Mouse (Mus musculus) retina, postnatal 1 day (tissue): Measurements from ENCODE around the gene Pard3.

ENCODE experiments used
- DNase-seq: peaks from one replicate; pipeline ENCODE4 v3.0.0-alpha.2; 2012

Pard3 gene

DNA sequence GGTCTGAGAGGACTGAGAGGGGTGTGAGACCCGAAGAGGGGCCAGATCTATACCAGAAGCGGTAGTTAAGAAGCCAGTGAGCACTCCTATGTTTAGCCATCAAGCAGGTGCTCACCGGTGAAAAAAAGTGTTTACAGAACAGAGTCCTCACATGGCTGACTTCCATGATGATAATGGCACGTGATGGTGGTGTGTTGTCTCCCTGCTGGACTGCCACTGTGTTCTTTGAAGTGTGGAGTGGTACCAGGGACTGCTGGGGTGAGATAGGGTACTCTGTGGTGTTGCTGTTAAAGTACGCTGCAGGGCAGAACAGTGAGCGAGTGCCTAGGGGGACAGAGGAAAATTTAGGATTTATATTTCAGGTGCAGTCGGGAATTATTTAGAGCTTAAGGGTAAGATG, 122.2 kb downstream of the Pard3 start:
- no peak for DNase-seq

DNA sequence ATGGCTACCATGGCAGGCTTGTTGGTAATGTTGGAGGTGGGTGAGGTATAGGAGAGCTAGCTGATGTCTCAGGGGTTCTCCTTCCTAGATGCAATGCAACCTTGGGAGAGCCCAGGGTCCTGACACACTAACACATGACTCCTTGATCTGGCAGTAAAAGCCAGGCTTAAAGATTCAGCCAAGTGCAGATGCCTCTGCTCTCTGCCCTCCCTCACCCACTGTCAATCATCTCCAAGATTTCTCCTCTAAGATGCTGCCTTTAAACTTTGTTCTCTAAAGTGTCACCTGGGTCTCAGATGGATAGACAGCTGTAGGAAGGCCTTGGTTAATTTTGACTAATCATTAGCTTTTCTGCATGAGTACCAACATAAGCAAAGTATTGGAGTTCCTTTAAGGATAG, 125.0 kb downstream of the Pard3 start:
- DNase-seq = no peak

DNA sequence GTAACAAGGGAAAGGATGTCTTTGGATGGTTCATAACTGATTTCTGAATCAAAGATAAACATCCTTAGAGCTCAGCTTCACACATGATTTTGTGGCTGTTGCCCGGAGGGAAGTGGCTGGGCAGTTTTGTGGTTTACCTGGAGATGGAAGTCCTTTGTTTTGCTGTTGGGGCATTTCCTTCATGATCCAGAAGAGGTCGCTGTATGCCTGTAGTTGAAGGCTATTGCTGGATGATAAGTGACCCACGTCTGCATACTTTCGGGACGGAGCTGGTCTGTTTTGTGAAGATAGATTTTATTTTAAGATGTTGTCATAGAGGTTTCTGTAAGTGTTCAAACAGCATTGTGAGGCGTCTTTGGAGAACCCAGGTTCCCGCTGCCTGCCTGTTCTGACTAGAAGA, 126.7 kb downstream of the Pard3 start:
- DNase-seq = peak; percentile 83

DNA sequence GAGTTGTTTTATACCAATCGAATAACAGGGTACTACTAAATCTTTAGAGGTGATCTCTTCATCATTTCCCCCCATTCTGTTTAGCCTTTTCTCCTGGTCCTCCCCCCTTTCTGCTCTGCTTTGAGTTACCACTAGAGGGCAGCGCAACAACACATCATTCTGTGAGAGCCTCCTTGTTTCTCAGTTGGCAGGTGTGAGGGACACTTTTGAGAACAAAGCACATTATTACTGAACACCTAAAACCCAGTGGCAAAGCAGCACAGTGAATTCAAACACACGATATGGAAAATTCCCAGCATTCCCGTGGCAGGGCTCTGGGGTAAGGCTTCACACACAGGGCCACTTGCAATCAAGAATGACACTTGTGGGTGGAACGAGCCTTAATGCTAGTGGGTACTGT, 127.7 kb downstream of the Pard3 start:
- peak; percentile 86 for DNase-seq

DNA sequence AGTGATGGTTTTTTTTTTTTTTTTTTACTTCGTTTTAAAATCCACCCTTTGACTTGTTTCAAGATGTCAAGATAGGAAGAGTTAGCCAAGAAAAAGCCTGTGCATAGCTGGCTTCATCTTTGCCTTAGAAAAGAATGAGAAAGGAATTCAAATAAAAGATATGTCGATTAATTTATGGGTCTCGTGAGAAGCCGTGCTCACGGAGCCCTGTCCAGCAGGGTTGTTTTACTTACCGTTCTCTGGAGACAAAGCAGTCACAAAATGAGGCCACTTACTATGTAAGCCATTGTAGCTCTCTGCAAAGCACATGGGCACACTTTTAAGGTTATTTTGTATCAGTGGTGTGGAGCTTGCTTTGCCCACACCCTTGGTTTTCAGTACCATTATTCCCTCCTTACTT, 128.1 kb downstream of the Pard3 start:
- DNase-seq = no peak

DNA sequence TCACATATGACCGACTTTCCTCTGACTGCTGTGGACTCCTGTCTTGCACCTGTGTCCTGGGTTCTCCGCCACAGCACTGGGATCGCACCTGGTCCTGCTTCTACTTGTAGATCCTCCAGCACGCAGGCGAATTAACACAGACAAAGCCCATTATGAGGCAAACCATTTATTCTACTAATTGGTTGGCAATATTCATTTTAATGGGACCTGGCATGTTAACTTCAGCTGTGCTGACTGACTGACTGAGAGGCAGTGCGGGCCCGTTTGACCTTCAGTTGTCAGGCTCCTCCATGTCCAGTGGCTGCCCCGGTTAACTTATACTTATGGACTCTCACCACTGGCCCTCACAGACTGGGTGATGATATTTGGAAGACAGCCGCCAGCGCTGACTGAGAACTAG, 128.6 kb downstream of the Pard3 start:
- peak; percentile 86 for DNase-seq

DNA sequence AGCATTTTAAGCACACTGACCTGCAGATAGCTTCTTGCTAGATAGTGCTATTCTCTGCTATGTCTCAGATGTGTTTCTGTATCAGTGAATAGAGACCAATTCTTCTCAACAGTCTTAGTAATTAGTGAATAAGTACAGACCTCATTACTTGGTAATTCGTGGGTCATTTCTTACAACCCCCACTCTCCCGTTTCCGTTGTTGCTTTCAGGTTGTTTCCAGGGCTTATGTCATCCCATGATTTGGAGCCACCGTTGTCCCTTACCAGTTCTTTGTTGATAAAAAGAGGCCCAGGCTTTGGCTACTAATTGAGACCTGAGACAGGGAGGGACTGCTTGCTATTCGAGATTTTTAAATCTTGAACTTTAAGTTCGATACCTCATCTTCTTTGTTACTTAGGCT, 129.7 kb downstream of the Pard3 start:
- peak; percentile 59 for DNase-seq

DNA sequence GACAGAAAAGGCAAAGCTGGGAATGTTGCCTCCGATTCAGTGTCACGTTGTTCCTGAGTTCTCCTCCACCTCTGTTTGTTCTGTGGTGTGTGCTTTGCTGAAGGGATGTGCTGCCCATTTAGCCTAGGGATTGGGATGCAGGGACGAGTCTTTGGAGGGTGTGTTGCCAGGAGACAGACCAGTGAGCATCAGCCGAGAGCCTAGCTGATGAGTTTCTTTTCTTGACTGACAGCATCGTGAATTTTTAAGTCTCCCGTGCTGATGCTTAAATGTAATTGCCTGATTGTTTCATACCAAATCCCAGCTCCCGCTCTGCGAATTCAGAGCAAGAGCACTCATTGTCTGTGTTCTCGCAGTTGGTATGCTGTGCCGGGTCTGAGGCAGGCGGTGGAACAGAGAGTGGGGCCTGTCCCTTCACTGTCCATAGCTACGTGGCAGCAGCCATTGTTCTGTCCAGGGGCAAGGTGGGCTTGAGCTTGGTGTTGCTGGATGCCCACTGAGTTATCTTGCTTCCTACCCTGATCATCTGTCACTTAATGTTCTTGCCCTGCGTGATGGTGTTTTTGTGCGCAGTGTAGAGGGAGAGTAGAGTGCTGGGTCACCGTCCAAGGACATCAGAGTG, 131.2 kb downstream of the Pard3 start:
- DNase-seq = peak; percentile 52

DNA sequence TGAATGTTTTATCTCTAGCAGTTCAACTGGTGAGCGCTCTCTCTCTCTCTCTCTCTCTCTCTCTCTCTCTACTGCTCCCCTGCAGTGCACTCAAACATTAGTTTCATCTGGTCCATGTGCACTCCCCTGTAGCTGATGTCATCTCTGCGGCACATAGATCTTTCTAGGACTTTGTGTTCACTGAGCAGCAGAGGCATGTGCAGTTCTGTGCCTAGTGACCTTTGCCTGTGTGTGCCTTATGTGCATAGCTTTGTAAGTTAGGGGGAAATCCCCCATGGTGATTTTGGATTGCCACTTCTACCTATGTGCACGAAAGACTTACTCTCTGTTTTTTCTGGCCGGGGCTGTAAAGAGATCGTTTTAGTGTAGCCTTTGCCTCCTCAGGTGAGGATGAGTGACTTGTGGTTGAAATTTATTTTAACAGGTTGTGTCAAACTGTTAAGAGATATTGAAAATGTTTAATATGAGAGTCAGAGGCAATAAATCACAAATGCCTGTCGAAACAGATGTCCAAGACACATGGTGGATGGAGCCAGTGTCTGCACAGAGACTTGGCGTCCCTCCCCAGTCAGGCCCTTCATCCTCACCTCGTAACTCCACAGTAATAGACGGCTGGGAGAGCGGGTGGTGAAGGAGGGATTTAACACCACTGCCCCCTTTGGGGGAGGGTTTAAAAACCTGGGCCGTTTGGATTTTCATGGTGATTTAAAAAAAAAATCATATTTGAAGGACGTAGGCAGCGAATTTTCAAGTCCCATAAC, 133.0 kb downstream of the Pard3 start:
- no peak for DNase-seq

DNA sequence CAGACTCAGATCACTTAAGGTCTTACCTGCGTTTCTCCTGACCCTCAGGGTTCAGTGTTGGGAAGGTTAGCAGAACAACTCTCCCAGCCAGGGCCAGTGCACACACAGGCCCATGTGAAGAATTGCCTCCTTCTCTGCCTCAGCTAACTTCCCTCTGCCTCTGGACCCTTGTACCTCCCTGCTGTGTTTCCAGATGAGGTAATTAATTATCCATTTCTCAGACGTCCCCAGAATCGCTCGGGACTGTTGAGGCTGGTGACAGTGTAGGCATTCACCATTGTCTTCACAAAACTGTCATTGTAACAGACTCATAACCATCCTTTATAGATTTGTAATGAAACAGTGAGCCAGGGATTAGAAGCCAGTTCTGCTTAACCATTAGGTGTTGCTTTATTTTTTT, 143.8 kb downstream of the Pard3 start:
- peak; percentile 64 for DNase-seq

DNA sequence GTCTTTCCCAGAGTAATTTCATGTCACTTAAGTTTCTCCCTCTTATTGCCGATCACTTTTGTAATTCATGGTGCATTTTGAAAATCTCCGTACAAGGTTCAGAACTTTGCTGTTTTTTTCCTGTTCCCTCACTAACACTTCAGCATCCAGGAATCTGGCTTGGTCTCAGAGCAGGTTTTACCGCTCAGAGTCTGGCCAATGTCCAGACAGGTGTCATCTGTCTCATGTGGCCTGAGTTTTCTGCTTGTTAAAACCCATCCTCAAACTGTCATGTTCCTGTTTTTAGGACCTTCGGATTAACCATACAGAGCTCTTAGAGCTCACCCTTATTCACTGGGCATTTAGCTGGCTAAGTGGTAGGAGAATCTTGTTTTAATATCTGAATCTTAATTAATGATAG, 146.9 kb downstream of the Pard3 start:
- DNase-seq = no peak

DNA sequence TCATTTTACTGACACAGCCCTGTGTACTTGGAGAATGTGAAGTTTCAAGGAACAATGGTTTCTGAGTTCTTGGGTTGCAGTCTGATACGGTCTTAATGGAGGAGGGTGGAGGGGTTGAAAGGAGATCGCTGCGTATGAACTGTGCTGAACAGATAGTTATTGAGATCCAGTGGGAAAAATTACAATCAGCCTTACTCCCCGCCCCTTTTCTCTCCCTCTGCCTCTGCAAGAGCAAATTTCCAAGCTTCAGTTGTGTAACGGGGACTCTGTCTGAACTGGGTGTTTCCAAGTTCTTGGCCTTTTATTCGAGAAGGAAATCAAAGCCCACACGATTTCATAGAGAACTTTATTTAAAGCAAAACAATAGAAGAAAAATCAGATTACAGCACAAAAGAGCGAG, 150.6 kb downstream of the Pard3 start:
- DNase-seq = no peak

DNA sequence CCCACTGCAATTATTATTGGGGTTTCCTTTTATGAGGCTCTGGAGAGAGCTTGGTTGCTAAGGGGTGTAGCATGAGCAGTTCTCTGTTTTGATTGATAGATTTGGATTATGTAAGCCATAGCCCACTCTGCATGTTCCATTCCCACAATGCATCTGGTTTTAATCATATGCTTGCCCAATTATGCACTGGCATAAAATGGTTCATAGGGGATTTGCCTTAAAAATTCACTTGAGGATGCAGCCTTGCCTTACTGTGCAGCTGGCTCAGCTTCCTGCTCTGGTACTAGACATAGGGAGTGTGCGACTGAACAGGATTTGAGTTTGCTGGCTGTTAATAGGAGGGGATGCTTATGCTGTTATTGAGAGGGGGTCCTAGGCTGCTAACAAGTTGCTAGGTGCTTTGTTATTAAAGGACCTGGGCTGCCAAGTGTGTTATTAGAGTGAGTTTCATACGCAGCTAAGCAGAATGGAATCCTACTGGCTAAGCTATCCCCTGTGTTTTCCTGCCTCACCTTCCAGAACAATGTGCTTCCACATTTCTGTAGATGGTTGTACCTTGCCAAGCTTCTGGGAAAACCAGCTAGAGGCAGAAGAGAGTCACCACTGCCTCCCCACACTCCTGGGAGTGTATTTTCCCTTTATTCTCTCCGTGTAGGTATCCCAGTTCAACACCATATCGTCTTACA, 151.2 kb downstream of the Pard3 start:
- peak; percentile 42 for DNase-seq

DNA sequence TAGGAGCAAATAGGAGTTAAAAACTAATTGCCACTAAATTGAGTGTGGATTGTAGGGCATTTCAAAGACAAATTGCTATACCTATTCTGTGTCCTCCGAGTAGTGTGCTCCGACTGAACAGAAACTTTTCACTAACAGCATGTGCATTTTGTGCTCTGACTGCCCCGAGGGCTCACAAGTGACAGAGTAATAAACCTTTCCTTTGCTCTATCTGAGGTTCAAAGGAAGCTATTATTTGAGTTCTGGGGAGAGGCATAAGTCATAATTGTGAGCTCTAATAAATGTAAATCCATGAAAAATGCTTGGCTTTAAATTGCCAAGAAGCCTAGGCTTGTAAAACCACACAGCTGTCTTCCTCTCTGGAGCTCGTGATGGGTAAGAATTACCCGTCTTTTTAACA, 156.5 kb downstream of the Pard3 start:
- no peak for DNase-seq

DNA sequence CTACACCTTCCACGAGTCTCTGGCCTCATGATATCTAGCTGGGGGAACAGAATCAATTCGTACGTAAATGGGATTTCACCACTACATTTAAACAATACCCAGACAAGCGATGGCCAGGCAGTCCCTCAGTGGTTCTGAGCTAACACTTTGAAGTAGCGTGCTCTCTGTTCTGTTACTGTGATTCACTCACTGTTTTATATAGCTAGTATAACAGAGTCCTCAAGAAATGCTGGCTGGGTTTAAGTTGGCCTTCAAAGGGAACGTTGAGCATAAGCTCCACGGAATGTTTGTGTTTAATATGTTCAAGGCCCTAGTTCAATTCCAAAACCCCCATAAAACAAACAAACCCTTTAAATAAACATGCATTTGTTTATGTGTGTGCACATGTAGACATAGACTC, 156.9 kb downstream of the Pard3 start:
- no peak for DNase-seq

DNA sequence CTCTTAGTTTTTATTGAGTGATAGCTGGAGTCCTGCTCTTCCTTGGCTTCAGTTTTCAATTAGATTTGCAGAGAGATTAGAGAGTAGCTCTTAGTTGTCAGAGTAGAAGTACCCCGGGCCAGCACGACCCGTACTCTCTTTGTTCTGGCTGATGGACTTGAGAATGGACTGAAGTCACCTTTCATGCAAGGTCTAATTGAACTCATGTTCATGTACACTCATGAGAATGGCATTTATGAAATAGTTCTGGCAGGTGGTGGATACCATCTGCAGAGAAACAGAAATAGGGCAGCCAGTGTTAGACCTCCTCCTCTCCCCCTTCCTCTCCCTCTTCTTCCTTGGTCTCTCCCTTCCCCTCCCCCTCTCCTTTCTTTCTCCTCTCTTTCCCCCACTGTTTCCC, 158.7 kb downstream of the Pard3 start:
- DNase-seq = peak; percentile 42

DNA sequence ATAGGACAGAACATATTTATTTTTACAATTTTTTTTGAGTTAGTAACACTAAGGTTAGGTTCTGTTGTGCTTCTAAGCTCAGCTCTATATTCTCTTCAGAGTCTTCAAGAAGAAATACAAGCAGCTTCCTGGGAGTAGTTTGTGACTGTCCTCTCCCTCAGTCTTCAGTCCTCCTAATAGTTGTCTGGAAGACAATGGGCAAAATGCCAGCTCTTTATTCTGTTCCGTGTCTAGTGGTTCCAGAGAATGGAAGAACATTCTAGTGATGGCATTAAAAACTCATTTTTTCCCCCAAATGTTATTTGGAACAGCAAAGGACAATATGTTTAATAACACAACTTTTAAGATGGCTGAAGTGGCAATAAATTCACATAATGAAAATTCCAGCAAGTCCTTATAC, 163.3 kb downstream of the Pard3 start:
- DNase-seq = no peak

DNA sequence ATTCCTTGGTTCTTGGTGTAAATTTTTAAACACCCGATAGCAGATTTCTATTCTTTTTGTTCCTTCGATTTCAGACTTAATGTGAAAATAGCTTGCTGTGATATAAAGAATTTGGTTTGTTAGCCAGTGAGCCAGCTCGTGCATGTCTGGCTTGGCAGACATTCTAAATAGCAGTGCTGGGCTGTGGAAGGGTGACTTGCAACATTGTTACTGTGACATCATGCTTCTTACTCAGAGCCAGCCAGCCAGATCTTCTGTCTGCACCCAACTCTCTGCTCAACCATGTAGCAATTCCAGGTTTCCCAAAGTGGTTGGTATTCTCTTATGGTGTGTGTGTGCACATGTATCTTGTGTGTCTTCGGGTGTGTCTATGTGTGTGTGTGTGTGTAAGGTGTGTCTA, 163.7 kb downstream of the Pard3 start:
- no peak for DNase-seq

DNA sequence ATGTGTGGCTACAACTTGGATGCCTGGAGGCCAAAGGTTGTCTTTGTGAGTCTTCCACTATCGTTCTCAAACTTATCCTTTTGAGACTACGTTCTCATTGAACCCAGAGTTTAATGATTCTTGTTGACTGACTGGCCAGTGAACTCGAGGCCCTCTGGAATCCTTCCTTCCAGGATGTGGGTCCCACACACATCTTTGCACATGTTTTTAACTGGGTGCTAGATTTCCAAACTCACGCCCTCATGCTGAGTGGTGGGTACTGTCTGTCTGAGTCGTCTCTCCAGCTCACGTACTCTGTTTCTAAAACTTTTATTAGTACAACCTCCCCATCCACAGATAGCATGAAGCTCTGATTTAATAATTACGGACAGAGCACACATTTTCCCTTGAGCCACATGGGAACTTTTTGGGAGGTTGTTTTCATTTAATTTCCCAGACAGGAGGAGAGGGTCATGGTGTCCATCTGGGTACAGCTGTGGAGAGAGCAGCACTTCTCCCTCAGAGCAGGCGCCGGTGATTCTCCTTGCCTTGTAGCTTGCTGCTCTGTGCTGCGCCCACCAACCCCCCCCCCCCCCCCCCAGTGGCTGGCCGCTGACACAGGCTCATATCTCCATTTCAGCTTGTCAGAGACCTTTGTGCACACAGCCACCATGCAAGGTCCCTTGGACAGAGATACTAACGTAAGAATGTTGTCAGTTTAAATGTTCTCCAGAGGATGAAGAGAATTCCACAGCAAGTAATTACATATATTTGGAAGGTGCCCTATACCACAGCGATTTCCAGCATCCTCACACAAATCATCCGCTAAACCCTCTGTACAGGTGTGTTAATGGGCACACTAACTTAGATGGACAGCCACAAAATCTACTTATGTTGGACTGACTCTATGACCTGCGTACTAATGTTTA, 165.9 kb downstream of the Pard3 start:
- no peak for DNase-seq

DNA sequence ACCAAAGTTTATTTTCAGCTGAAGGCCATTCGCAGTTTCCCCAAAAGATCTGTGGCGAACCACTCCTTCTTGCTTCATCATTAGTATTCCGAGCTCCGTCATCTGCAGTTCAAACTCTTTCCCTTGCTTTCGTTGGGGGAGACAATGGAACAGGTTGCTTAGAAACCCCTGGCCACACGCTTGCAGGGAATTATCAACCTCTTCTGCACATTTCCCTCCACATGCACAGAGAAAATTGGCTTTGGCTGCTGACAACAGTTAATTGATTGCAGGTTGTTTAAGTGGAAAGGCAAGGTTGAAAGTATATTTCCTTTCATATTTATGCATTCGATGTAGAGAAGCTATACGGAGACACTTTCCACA, 166.5 kb downstream of the Pard3 start:
- DNase-seq = no peak

DNA sequence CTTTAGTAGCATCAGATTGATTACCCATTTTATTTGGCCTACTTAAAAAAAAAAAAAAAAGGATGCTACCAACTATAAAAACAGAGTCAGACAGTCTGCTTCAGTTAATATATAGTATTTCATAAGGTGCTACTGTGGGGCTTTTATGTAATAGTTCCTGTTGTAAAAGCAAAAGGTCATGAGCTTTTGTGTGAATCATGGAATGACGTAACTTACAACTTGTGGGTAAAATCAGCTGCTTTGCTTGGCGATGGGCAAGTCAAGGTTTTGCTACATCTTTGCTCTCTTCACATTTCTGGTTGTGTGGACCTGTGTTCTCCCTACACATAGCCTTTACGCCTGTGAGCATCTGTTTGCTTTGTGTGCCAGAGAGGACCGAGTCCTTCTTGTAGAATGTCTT, 179.7 kb downstream of the Pard3 start:
- DNase-seq = no peak

DNA sequence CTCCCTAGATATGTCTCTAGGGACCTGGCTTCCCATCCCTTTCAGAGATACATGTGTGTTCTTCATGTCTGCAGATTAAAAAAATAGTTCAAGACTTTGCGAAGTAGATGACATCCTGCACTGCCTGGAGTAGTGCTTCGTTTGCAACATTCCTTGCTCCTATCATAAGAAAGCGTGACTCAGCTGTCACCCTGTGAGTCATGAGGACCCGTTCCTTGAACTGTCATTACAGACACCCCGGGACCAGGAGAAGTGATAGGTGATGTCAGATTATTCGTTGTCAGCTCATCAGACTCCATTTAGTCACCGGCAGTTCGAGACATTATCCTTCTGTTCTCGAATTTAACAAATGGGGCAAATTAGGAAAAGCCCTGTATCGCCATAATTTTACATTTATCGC, 180.1 kb downstream of the Pard3 start:
- DNase-seq = no peak

DNA sequence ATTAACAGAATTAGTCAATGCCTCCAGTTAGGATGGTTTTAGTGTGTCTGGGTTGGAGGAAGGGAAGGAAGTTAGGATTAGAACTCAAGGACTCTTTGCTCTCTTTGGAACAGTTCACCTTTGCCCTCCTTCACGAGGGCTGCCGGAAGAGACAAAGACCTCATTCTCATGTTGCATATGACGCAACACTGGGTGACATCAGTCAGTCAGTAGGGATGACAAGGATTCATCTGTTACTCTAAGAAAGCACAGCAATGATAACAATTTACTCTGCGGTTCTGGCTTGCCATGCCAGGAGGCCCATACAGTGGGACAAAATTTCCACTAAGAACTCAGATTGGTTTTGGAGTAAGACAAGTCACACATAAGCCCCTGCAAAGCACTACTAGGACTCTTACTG, 187.1 kb downstream of the Pard3 start:
- no peak for DNase-seq
